ENCODE assay signal across 13 mouse cellular contexts in the genomic region with DNA sequence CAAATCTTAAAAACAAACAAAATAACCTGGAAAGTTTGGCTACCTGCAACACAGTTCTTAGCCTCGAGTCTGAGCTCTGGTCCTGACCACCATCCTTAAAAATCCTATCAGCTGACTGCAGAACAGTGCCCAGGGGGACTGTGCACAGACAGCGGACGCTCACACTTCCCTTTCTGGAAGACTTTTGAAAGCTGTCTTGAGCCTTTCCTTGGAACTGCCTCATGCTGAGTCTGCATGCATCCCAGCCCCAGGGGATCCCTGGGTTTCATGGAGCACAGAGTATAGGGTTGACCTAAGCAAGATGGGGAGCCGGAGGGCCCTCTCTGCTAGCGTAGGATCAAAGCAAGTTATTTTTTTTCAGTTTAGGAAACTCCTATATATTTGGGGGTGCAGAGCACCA.
"Had no signal": no experiment of that assay in that cellular context is flagged by ENCODE, and none has a peak within 500 bp of the region (broad histone marks: within the 10 kb centered on the region; RNA-seq: fewer than 3 reads in every experiment).

No protein-coding gene starts in this region.

- DNase-seq: kidney, adult 18-20 months; kidney, postnatal 10 days; kidney, postnatal 4 days; lung, embryonic 14.5 days; lung, postnatal 10 days; lung, postnatal 4 days; right cerebral cortex, adult 18-20 months; right cerebral cortex, postnatal 25 days; thymus, postnatal 4 days had no signal

- H3K9ac ChIP-seq: limb, embryonic 15.5 days; liver, embryonic 12.5 days; lung, embryonic 14.5 days; midbrain, embryonic 12.5 days had no signal

- H3K9me3 ChIP-seq: limb, embryonic 15.5 days; liver, embryonic 12.5 days; midbrain, embryonic 12.5 days had no signal

- H3K4me1 ChIP-seq: liver, embryonic 12.5 days; midbrain, embryonic 12.5 days had no signal

- H3K4me2 ChIP-seq: limb, embryonic 15.5 days; liver, embryonic 12.5 days; lung, embryonic 14.5 days; midbrain, embryonic 12.5 days had no signal

- ATAC-seq: liver, embryonic 12.5 days had no signal

- H3K36me3 ChIP-seq: limb, embryonic 15.5 days; liver, embryonic 12.5 days; midbrain, embryonic 12.5 days had no signal

- H3K4me3 ChIP-seq: layer of hippocampus, adult 2 months; limb, embryonic 15.5 days; liver, embryonic 12.5 days; midbrain, embryonic 12.5 days had no signal

- H3K27ac ChIP-seq: layer of hippocampus, adult 2 months; limb, embryonic 15.5 days; liver, embryonic 12.5 days; midbrain, embryonic 12.5 days had no signal

- H3K27me3 ChIP-seq: limb, embryonic 15.5 days; liver, embryonic 12.5 days; midbrain, embryonic 12.5 days had no signal
